Mouse (Mus musculus): ENCODE data around the gene Prl3d1. TPM values are rescaled to one million over a fixed set of nuclear protein-coding genes. Genes with fewer than 3 reads are reported as not detected.

Prl3d1 gene
- not detected for polyA plus RNA-seq (2014; fragmentation: Illumina TruSeq; extraction: RNeasy Lipid Tissue Mini Kit (QIAGEN cat#74804); ENCODE audit: low read depth, low replicate concordance)

DNA sequence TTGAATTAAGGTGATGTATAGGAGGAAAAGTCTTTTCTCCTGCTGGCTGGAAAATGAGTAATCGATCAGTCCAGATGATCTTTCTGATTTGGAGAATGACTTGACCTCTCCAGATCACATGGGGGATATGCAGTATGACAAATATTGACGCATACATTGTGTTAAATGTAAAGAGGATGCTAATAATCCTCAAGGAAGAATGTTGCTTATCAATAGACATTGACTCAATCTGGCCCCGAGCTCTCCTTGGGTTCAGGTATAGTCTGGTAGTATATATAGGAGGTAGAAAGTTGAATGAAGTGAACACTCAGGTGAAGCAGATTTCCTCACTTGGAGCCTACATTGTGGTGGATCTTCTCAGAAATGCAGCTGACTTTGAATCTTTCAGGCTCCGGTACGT is at the start of gene Prl3d1:
TSS of gene Prl3d1 (plus strand) at position 301 of the 400 bp plus-strand sequence.

DNA sequence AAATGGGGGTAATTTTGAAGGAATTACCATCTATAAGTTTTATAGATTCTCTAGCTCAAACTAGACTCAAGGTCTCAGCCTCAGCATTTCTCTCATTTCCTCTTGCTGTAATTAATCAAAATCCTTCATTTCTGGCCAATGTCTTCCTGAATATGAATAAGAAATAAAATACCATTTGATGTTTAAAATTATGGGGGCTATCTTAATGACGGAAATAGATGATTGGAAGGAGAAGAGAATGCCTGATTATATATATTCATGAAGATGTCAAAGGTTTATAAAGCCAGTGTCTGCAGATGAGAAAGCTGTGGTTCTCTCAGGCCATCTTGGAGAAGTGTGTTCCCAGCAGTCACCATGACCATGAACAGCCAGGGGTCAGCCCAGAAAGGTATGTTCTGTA is 36.7 kb upstream of the Prl3d1 start, which contains the start of gene Prl:
TSS of gene Prl (plus strand) at position 301 of the 400 bp plus-strand sequence.

DNA sequence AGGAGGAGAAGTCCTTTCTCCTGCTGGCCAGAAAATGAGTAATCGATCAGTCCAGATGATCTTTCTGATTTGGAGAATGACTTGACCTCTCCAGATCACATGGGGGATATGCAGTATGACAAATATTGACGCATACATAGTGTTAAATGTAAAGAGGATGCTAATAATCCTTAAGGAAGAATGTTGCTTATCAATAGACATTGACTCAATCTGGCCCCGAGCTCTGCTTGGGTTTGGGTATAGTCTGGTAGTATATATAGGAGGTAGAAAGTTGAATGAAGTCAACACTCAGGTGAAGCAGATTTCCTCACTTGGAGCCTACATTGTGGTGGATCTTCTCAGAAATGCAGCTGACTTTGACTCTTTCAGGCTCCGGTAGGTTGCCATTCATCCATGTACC is 27.4 kb downstream of the Prl3d1 start, which contains the start of gene Prl3d2:
TSS of gene Prl3d2 (plus strand) at position 301 of the 400 bp plus-strand sequence.

Other genes with a start within 250 kb of the Prl3d1 start
- gene Prl, start 36.6 kb upstream of the Prl3d1 start, polyA plus RNA-seq (2014; fragmentation: Illumina TruSeq; extraction: RNeasy Lipid Tissue Mini Kit (QIAGEN cat#74804); ENCODE audit: low read depth, low replicate concordance): not detected
- not detected for gene Prl3d2, start 27.5 kb downstream of the Prl3d1 start, polyA plus RNA-seq (2014; fragmentation: Illumina TruSeq; extraction: RNeasy Lipid Tissue Mini Kit (QIAGEN cat#74804); ENCODE audit: low read depth, low replicate concordance)
- gene Prl3d3, start 62.6 kb downstream of the Prl3d1 start, polyA plus RNA-seq (2014; fragmentation: Illumina TruSeq; extraction: RNeasy Lipid Tissue Mini Kit (QIAGEN cat#74804); ENCODE audit: low read depth, low replicate concordance): not detected
- gene Prl3c1, start 102.5 kb downstream of the Prl3d1 start, polyA plus RNA-seq (2014; fragmentation: Illumina TruSeq; extraction: RNeasy Lipid Tissue Mini Kit (QIAGEN cat#74804); ENCODE audit: low read depth, low replicate concordance): not detected
- gene Prl3b1, start 147.7 kb downstream of the Prl3d1 start, polyA plus RNA-seq (2014; fragmentation: Illumina TruSeq; extraction: RNeasy Lipid Tissue Mini Kit (QIAGEN cat#74804); ENCODE audit: low read depth, low replicate concordance): not detected
- gene Prl3a1, start 165.2 kb downstream of the Prl3d1 start, polyA plus RNA-seq (2014; fragmentation: Illumina TruSeq; extraction: RNeasy Lipid Tissue Mini Kit (QIAGEN cat#74804); ENCODE audit: low read depth, low replicate concordance): not detected
- gene Prl6a1, start 218.4 kb downstream of the Prl3d1 start, polyA plus RNA-seq (2014; fragmentation: Illumina TruSeq; extraction: RNeasy Lipid Tissue Mini Kit (QIAGEN cat#74804); ENCODE audit: low read depth, low replicate concordance): not detected